Mouse (Mus musculus) limb, embryonic 14.5 days (tissue): ENCODE data around the gene Gm49325. TPM values are rescaled to one million over a fixed set of nuclear protein-coding genes. Genes with fewer than 3 reads are reported as not detected.

ENCODE experiments used
- ATAC-seq: fragments of 200-750 bp; cut with Nextera tagmentation; 2 replicates; pipeline ENCODE4 v1.8.0; 2017; ENCODE audit warnings: low read depth, moderate number of reproducible peaks, moderate TSS enrichment; ENCODE audit not compliant: low FRiP score
- DNase-seq: peaks from one replicate; pipeline ENCODE4 v3.0.0-alpha.2; 2015; ENCODE audit warnings: low spot score
- H3K27ac ChIP-seq: fragments of 300-500 bp; sonication (generic); replicated peaks from 2 replicates; pipeline ENCODE4 v1.5.1; 2014; ENCODE audit warnings: low read depth, mild to moderate bottlenecking, low read length, moderate library complexity, mixed read lengths
- H3K27me3 ChIP-seq: fragments of 300-500 bp; sonication (generic); 2 replicates; pipeline ENCODE4 v1.6.1; 2014; ENCODE audit warnings: low read length, mixed read lengths; ENCODE audit not compliant: control insufficient read depth, insufficient read depth
- H3K36me3 ChIP-seq: fragments of 300-500 bp; sonication (generic); 2 replicates; pipeline ENCODE4 v1.6.1; 2014; ENCODE audit warnings: mild to moderate bottlenecking, low read length, moderate library complexity, mixed read lengths; ENCODE audit not compliant: control insufficient read depth, insufficient read depth
- H3K4me1 ChIP-seq: fragments of 300-500 bp; sonication (generic); 2 replicates; pipeline ENCODE4 v1.6.1; 2014; ENCODE audit warnings: antibody characterized with exemption, low read length, mixed read lengths; ENCODE audit not compliant: control insufficient read depth, insufficient read depth
- H3K4me2 ChIP-seq: fragments of 300-500 bp; sonication (generic); replicated peaks from 2 replicates; pipeline ENCODE4 v1.6.1; 2014; ENCODE audit warnings: low read depth, mild to moderate bottlenecking, low read length, moderate library complexity; ENCODE audit not compliant: severe bottlenecking
- H3K4me3 ChIP-seq: fragments of 300-500 bp; sonication (generic); replicated peaks from 2 replicates; pipeline ENCODE4 v1.5.1; 2014; ENCODE audit warnings: low read length
- H3K9ac ChIP-seq: fragments of 300-500 bp; sonication (generic); 2 replicates; pipeline ENCODE4 v1.6.1; 2014; ENCODE audit warnings: mild to moderate bottlenecking, low read depth, low read length, moderate library complexity; ENCODE audit not compliant: severe bottlenecking
- H3K9me3 ChIP-seq: fragments of 300-500 bp; sonication (generic); 2 replicates; pipeline ENCODE4 v1.6.1; 2016; ENCODE audit warnings: low read length; ENCODE audit not compliant: control insufficient read depth
- POLR2A ChIP-seq: fragments of 200-500 bp; IDR thresholded peaks from 2 replicates; pipeline ENCODE4 v1.8.0; 2012; ENCODE audit warnings: inconsistent platforms, mild to moderate bottlenecking, moderate library complexity, borderline replicate concordance; ENCODE audit not compliant: insufficient read depth, insufficient read length; ENCODE audit errors: extremely low read depth
- WGBS: fragments of 180-500 bp; shearing (Covaris S2); extraction: QIAGEN DNeasy Blood & Tissue Kit; methylation state at CpG from one replicate; pipeline ENCODE4 v1.1.7; 2014; 5-methylcytosine and 5-hydroxymethylcytosine counted together
- polyA plus RNA-seq, 2 experiments: library from polyadenylated mRNA; depleted of rRNA in 1 of 2; stranded (reverse) in 1 of 2; unstranded in 1 of 2; fragments of >200 nt; fragmentation: Nextera tagmentation in 1 of 2; extraction: Ambion mirVana in 1 of 2; gene quantifications; 2 replicates each; pipeline versions ENCODE4 v1.2.1 to v1.2.3; 2012 to 2014

Gene Gm49325
- polyA plus RNA-seq, 2 experiments: 5.8 to 8.4 TPM

- Histone ChIP-seq H3K36me3 (no peaks in the 10 kb centered on the region), H3K9me3 (no peaks in the 10 kb centered on the region), H3K27ac (no peak overlapping the region), H3K4me3 (no peak overlapping the region), H3K4me1 (no peaks in the 10 kb centered on the region), H3K9ac (no peak overlapping the region), H3K27me3 (no peaks in the 10 kb centered on the region), H3K4me2 (no peak overlapping the region)
- ATAC-seq (no peak), DNase-seq (no peak)
- TF ChIP-seq POLR2A: no peak
- WGBS: 29% methylated on average over 3 of the region's 3 CpGs
These were observed 33.8 kb upstream of the Gm49325 start for GRCm38 (mm10) chr10:77572225-77572624.

GRCm38 (mm10) chr10:77573162-77573561 lies 32.8 kb upstream of the Gm49325 start:
- H3K9me3 ChIP-seq: no peaks in the 10 kb centered on the region
- no peak overlapping the region for H3K9ac ChIP-seq
- H3K27ac ChIP-seq: no peak overlapping the region
- H3K4me1 ChIP-seq: no peaks in the 10 kb centered on the region
- no peak overlapping the region for H3K4me3 ChIP-seq
- H3K4me2 ChIP-seq: no peak overlapping the region
- H3K36me3 ChIP-seq: no peaks in the 10 kb centered on the region
- no peak for TF ChIP-seq POLR2A
- no peaks in the 10 kb centered on the region for H3K27me3 ChIP-seq
- DNase-seq (no peak), ATAC-seq (no peak)
- 89% methylated on average over 1 of the region's 1 CpGs for WGBS

GRCm38 (mm10) chr10:77580027-77580920 lies 25.7 kb upstream of the Gm49325 start:
- no peaks in the 10 kb centered on the region for H3K27me3 ChIP-seq
- H3K4me3 ChIP-seq: no peak overlapping the region
- no peak for TF ChIP-seq POLR2A
- no peak overlapping the region for H3K9ac ChIP-seq
- H3K9me3 ChIP-seq: no peaks in the 10 kb centered on the region
- H3K4me2 ChIP-seq: no peak overlapping the region
- no peaks in the 10 kb centered on the region for H3K36me3 ChIP-seq
- H3K27ac ChIP-seq: no peak overlapping the region
- WGBS: 54% methylated on average over 10 of the region's 10 CpGs
- peaks cover 24% of the 10 kb centered on the region for H3K4me1 ChIP-seq
- ATAC-seq: no peak
- DNase-seq: no peak

GRCm38 (mm10) chr10:77581023-77581407 lies 25.0 kb upstream of the Gm49325 start:
- Histone ChIP-seq H3K9me3 (no peaks in the 10 kb centered on the region), H3K27me3 (no peaks in the 10 kb centered on the region), H3K36me3 (0 out of 2 replicates have a peak, but pooled peaks cover 1% of the 10 kb centered on the region), H3K9ac (peak overlapping the region; percentile 86), H3K27ac (peak overlapping the region; percentile 93), H3K4me2 (peak overlapping the region; percentile 87), H3K4me3 (peak overlapping the region; percentile 87), H3K4me1 (peaks cover 24% of the 10 kb centered on the region)
- ATAC-seq (no peak), DNase-seq (no peak)
- WGBS: 9% methylated on average over 8 of the region's 8 CpGs
- no peak for TF ChIP-seq POLR2A

- H3K36me3 ChIP-seq: peaks cover 6% of the 10 kb centered on the region; the same call in 1 of the 2 replicates
- H3K4me1 ChIP-seq: peaks cover 24% of the 10 kb centered on the region
- H3K9ac ChIP-seq: peak within 1 kb of the TSS; percentile 86
- peak; percentile 97 for ATAC-seq
- DNase-seq: peak; percentile 99
- under 1% methylated on average over 63 of the region's 64 CpGs for WGBS
- peak within 1 kb of the TSS; percentile 87 for H3K4me3 ChIP-seq
- H3K4me2 ChIP-seq: peak within 1 kb of the TSS; percentile 87
- peak within 1 kb of the TSS; percentile 93 for H3K27ac ChIP-seq
- no peaks in the 10 kb centered on the region for H3K9me3 ChIP-seq
- TF ChIP-seq POLR2A: peak; percentile 68; the same call in 1 of the 2 replicates
- no peaks in the 10 kb centered on the region for H3K27me3 ChIP-seq
These were observed 24.4 kb upstream of the Gm49325 start, which contains the start of gene Pttg1ip for GRCm38 (mm10) chr10:77581408-77582284. TSS of gene Pttg1ip (plus strand) at chr10:77581720.
